Mouse (Mus musculus) hindbrain, postnatal 0 days (tissue): ENCODE data around the gene Evi5l. TPM values are rescaled to one million over a fixed set of nuclear protein-coding genes. Genes with fewer than 3 reads are reported as not detected.

ENCODE experiments used
- ATAC-seq: fragments of 200-750 bp; cut with Nextera tagmentation; 2 replicates; pipeline ENCODE4 v1.8.0; 2017; ENCODE audit warnings: mild to moderate bottlenecking, moderate TSS enrichment, moderate library complexity
- DNase-seq: peaks from one replicate; pipeline ENCODE4 v3.0.0-alpha.2; 2015; ENCODE audit warnings: low spot score
- H3K27ac ChIP-seq: fragments of 300-500 bp; sonication (generic); 2 replicates; pipeline ENCODE4 v1.5.1; 2014; ENCODE audit warnings: mild to moderate bottlenecking
- H3K27me3 ChIP-seq: fragments of 300-500 bp; sonication (generic); 2 replicates; pipeline ENCODE4 v1.6.1; 2014; ENCODE audit warnings: low read length, mixed read lengths; ENCODE audit not compliant: insufficient read depth
- H3K36me3 ChIP-seq: fragments of 300-500 bp; sonication (generic); 2 replicates; pipeline ENCODE4 v1.6.1; 2014; ENCODE audit warnings: low read length, mixed read lengths; ENCODE audit not compliant: insufficient read depth
- H3K4me1 ChIP-seq: fragments of 300-500 bp; sonication (generic); 2 replicates; pipeline ENCODE4 v1.6.1; 2014; ENCODE audit warnings: antibody characterized with exemption, low read length, mixed read lengths; ENCODE audit not compliant: insufficient read depth
- H3K4me2 ChIP-seq: fragments of 300-500 bp; sonication (generic); 2 replicates; pipeline ENCODE4 v1.6.1; 2014; ENCODE audit warnings: low read depth, mild to moderate bottlenecking, low read length, moderate library complexity, mixed read lengths
- H3K4me3 ChIP-seq: fragments of 300-500 bp; sonication (generic); 2 replicates; pipeline ENCODE4 v1.5.1; 2014; ENCODE audit warnings: low read length
- H3K9ac ChIP-seq: fragments of 300-500 bp; sonication (generic); replicated peaks from 2 replicates; pipeline ENCODE4 v1.6.1; 2014; ENCODE audit warnings: mild to moderate bottlenecking, low read length, moderate library complexity, mixed read lengths
- H3K9me3 ChIP-seq: fragments of 300-500 bp; sonication (generic); 2 replicates; pipeline ENCODE4 v1.6.1; 2016; ENCODE audit warnings: low read length, mixed read lengths
- CTCF ChIP-seq: IDR thresholded peaks from 2 replicates; pipeline ENCODE4 v1.5.1; 2016; ENCODE audit warnings: antibody characterized with exemption, control low read depth, low read depth
- WGBS: fragments of 180-500 bp; shearing (Covaris S2); extraction: QIAGEN DNeasy Blood & Tissue Kit; methylation state at CpG from one replicate; pipeline ENCODE4 v1.1.7; 2014; 5-methylcytosine and 5-hydroxymethylcytosine counted together
- polyA plus RNA-seq: library from polyadenylated mRNA; unstranded; fragments of >200 nt; fragmentation: Nextera tagmentation; extraction: Ambion mirVana; gene quantifications from 2 replicates; pipeline ENCODE4 v1.2.1, GENCODE M21; 2015
- total RNA-seq: library from RNA; depleted of rRNA; stranded (reverse); fragments of >200 nt; gene quantifications from 2 replicates; pipeline ENCODE4 v1.2.3, GENCODE M21; 2014

Evi5l gene
- total and polyA plus RNA-seq, 2 experiments from 2014 or later, result 98.3 to 229 TPM

- DNase-seq, result peak; percentile 35
- H3K27ac ChIP-seq, result peak overlapping the region; percentile 49; the same call in 1 of the 2 replicates
- no peaks in the 10 kb centered on the region for H3K27me3 ChIP-seq
- 0 out of 2 replicates have a peak, but pooled peaks have one; percentile 1 for ATAC-seq
- peaks cover 7% of the 10 kb centered on the region; the same call in 1 of the 2 replicates for H3K36me3 ChIP-seq
- H3K4me2 ChIP-seq, result peak overlapping the region; percentile 86
- TF ChIP-seq CTCF, result no peak
- H3K4me3 ChIP-seq, result peak overlapping the region; percentile 43
- WGBS, result 18% methylated on average over 33 of the region's 33 CpGs
- H3K9me3 ChIP-seq, result no peaks in the 10 kb centered on the region
- peaks cover 22% of the 10 kb centered on the region for H3K4me1 ChIP-seq
- no peak overlapping the region; the same call in 1 of the 2 replicates for H3K9ac ChIP-seq
Observed at GRCm38 (mm10) chr8:4214006-4214980, 47.9 kb downstream of the Evi5l start.

GRCm38 (mm10) chr8:4216296-4216695 is 49.9 kb downstream of the Evi5l start:
- Histone ChIP-seq H3K9me3 (no peaks in the 10 kb centered on the region), H3K36me3 (no peaks in the 10 kb centered on the region; the same call in 1 of the 2 replicates), H3K27me3 (no peaks in the 10 kb centered on the region), H3K4me3 (peak overlapping the region; percentile 68), H3K27ac (peak overlapping the region; percentile 95), H3K9ac (peak overlapping the region; percentile 86), H3K4me2 (peak overlapping the region; percentile 81), H3K4me1 (peaks cover 22% of the 10 kb centered on the region)
- DNase-seq (no peak), ATAC-seq (peak; percentile 1; the same call in 1 of the 2 replicates)
- 5% methylated on average over 18 of the region's 18 CpGs for WGBS
- no peak for TF ChIP-seq CTCF

- peak within 1 kb of the TSS; percentile 95 for H3K27ac ChIP-seq
- peak within 1 kb of the TSS; percentile 81 for H3K4me2 ChIP-seq
- peak; percentile 91 for DNase-seq
- H3K9me3 ChIP-seq, result no peaks in the 10 kb centered on the region
- no peaks in the 10 kb centered on the region; the same call in 1 of the 2 replicates for H3K36me3 ChIP-seq
- peak within 1 kb of the TSS; percentile 86 for H3K9ac ChIP-seq
- ATAC-seq, result peak; percentile 93
- 1% methylated on average over 44 of the region's 44 CpGs for WGBS
- no peaks in the 10 kb centered on the region for H3K27me3 ChIP-seq
- H3K4me1 ChIP-seq, result peaks cover 22% of the 10 kb centered on the region
- peak within 1 kb of the TSS; percentile 68 for H3K4me3 ChIP-seq
- no peak for TF ChIP-seq CTCF
Observed at GRCm38 (mm10) chr8:4216791-4217621, 50.6 kb downstream of the Evi5l start, which contains the start of gene Prr36. Gene Prr36, minus strand, starts transcription at chr8:4217459.

- H3K36me3 ChIP-seq, result no peaks in the 10 kb centered on the region; the same call in 1 of the 2 replicates
- no peak overlapping the region for H3K4me3 ChIP-seq
- no peaks in the 10 kb centered on the region for H3K27me3 ChIP-seq
- H3K9me3 ChIP-seq, result no peaks in the 10 kb centered on the region
- 90% methylated on average over 3 of the region's 3 CpGs for WGBS
- no peak overlapping the region for H3K27ac ChIP-seq
- H3K4me1 ChIP-seq, result peaks cover 3% of the 10 kb centered on the region
- DNase-seq, result no peak
- no peak overlapping the region for H3K4me2 ChIP-seq
- no peak for ATAC-seq
- H3K9ac ChIP-seq, result no peak overlapping the region
- no peak for TF ChIP-seq CTCF
Observed at GRCm38 (mm10) chr8:4219617-4220016, 53.2 kb downstream of the Evi5l start.

- Histone ChIP-seq H3K27me3 (no peaks in the 10 kb centered on the region), H3K27ac (no peak overlapping the region), H3K4me1 (0 out of 2 replicates have a peak, but pooled peaks cover 5% of the 10 kb centered on the region), H3K9ac (no peak overlapping the region), H3K4me3 (no peak overlapping the region), H3K9me3 (no peaks in the 10 kb centered on the region), H3K4me2 (no peak overlapping the region), H3K36me3 (no peaks in the 10 kb centered on the region)
- DNase-seq, result no peak
- no peak for ATAC-seq
- no peak for TF ChIP-seq CTCF
Observed at GRCm38 (mm10) chr8:4222059-4222458, 55.7 kb downstream of the Evi5l start.

- no peak overlapping the region for H3K4me3 ChIP-seq
- H3K27ac ChIP-seq, result no peak overlapping the region
- peak; percentile 29; the same call in 1 of the 2 replicates for ATAC-seq
- no peak overlapping the region for H3K9ac ChIP-seq
- H3K4me2 ChIP-seq, result peak overlapping the region; percentile 45
- H3K27me3 ChIP-seq, result no peaks in the 10 kb centered on the region
- no peak for DNase-seq
- TF ChIP-seq CTCF, result peak; percentile 7; the same call in 1 of the 2 replicates
- H3K9me3 ChIP-seq, result no peaks in the 10 kb centered on the region
- 28% methylated on average over 4 of the region's 4 CpGs for WGBS
- H3K36me3 ChIP-seq, result no peaks in the 10 kb centered on the region
- 0 out of 2 replicates have a peak, but pooled peaks cover 5% of the 10 kb centered on the region for H3K4me1 ChIP-seq
Observed at GRCm38 (mm10) chr8:4226323-4226722, 60.0 kb downstream of the Evi5l start.
